Mouse (Mus musculus) neural tube, embryonic 14.5 days (tissue): ENCODE data around the gene Znrf1. TPM values are rescaled to one million over a fixed set of nuclear protein-coding genes. Genes with fewer than 3 reads are reported as not detected.

Source experiments
- ATAC-seq: fragments of 200-750 bp; cut with Nextera tagmentation; 2 replicates; pipeline ENCODE4 v1.8.0; 2017; ENCODE audit warnings: low read depth, mild to moderate bottlenecking, moderate TSS enrichment, moderate library complexity
- H3K27ac ChIP-seq: fragments of 300-500 bp; sonication (generic); 2 replicates; pipeline ENCODE4 v1.5.1; 2014; ENCODE audit warnings: low read depth, mild to moderate bottlenecking, control low read depth, low read length, moderate library complexity, mixed read lengths
- H3K27me3 ChIP-seq: fragments of 300-500 bp; sonication (generic); 2 replicates; pipeline ENCODE4 v1.6.1; 2014; ENCODE audit warnings: low read length; ENCODE audit not compliant: control insufficient read depth, insufficient read depth
- H3K36me3 ChIP-seq: fragments of 300-500 bp; sonication (generic); 2 replicates; pipeline ENCODE4 v1.6.1; 2014; ENCODE audit warnings: low read length, mixed read lengths; ENCODE audit not compliant: control insufficient read depth, insufficient read depth
- H3K4me1 ChIP-seq: fragments of 300-500 bp; sonication (generic); 2 replicates; pipeline ENCODE4 v1.6.1; 2014; ENCODE audit warnings: low read length; ENCODE audit not compliant: control insufficient read depth, insufficient read depth
- H3K4me2 ChIP-seq: fragments of 300-500 bp; sonication (generic); 2 replicates; pipeline ENCODE4 v1.6.1; 2014; ENCODE audit warnings: mild to moderate bottlenecking, low read depth, low read length, control low read depth
- H3K4me3 ChIP-seq: fragments of 300-500 bp; sonication (generic); 2 replicates; pipeline ENCODE4 v1.5.1; 2014; ENCODE audit warnings: low read depth, low read length, control low read depth, mixed read lengths
- H3K9ac ChIP-seq: fragments of 300-500 bp; sonication (generic); replicated peaks from 2 replicates; pipeline ENCODE4 v1.6.1; 2014; ENCODE audit warnings: low read depth, mild to moderate bottlenecking, control low read depth, low read length, mixed read lengths
- H3K9me3 ChIP-seq: fragments of 300-500 bp; sonication (generic); 2 replicates; pipeline ENCODE4 v1.6.1; 2016; ENCODE audit warnings: low read length; ENCODE audit not compliant: control insufficient read depth
- WGBS: fragments of 180-500 bp; shearing (Covaris S2); extraction: QIAGEN DNeasy Blood & Tissue Kit; methylation state at CpG from one replicate; pipeline ENCODE4 v1.1.7; 2014; 5-methylcytosine and 5-hydroxymethylcytosine counted together
- polyA plus RNA-seq: library from polyadenylated mRNA; unstranded; fragments of >200 nt; fragmentation: Nextera tagmentation; extraction: Ambion mirVana; gene quantifications from 2 replicates; pipeline ENCODE4 v1.2.1, GENCODE M21; 2014

Znrf1 gene
- polyA plus RNA-seq, 1 experiment from 2014 or later, result 96.5 TPM

- ATAC-seq, result no peak
- no peaks in the 10 kb centered on the region for H3K9me3 ChIP-seq
- no peaks in the 10 kb centered on the region for H3K36me3 ChIP-seq
- H3K9ac ChIP-seq, result no peak overlapping the region
- 33% methylated on average over 2 of the region's 2 CpGs for WGBS
- no peak overlapping the region for H3K4me3 ChIP-seq
- no peaks in the 10 kb centered on the region for H3K4me1 ChIP-seq
- H3K4me2 ChIP-seq, result no peak overlapping the region
- no peak overlapping the region for H3K27ac ChIP-seq
- H3K27me3 ChIP-seq, result no peaks in the 10 kb centered on the region
Measured at GRCm38 (mm10) chr8:111508566-111508965, 27.3 kb upstream of the Znrf1 start.

GRCm38 (mm10) chr8:111509278-111509677 lies 26.6 kb upstream of the Znrf1 start:
- Histone ChIP-seq H3K27ac (no peak overlapping the region), H3K9ac (no peak overlapping the region), H3K4me2 (no peak overlapping the region), H3K4me1 (no peaks in the 10 kb centered on the region), H3K36me3 (no peaks in the 10 kb centered on the region), H3K27me3 (no peaks in the 10 kb centered on the region), H3K4me3 (no peak overlapping the region), H3K9me3 (no peaks in the 10 kb centered on the region)
- 87% methylated on average over 11 of the region's 11 CpGs for WGBS
- ATAC-seq, result no peak

- 71% methylated on average over 4 of the region's 4 CpGs for WGBS
- no peak overlapping the region for H3K27ac ChIP-seq
Measured at GRCm38 (mm10) chr8:111510401-111510800, 25.5 kb upstream of the Znrf1 start.

GRCm38 (mm10) chr8:111512941-111513340 lies 23.0 kb upstream of the Znrf1 start:
- no peaks in the 10 kb centered on the region for H3K27me3 ChIP-seq
- 86% methylated on average over 7 of the region's 7 CpGs for WGBS
- H3K9ac ChIP-seq, result no peak overlapping the region
- no peaks in the 10 kb centered on the region for H3K4me1 ChIP-seq
- no peak overlapping the region for H3K4me3 ChIP-seq
- no peak overlapping the region for H3K27ac ChIP-seq
- H3K9me3 ChIP-seq, result no peaks in the 10 kb centered on the region
- no peaks in the 10 kb centered on the region for H3K36me3 ChIP-seq
- H3K4me2 ChIP-seq, result no peak overlapping the region
- no peak for ATAC-seq

More at GRCm38 (mm10) chr8:111510401-111510800, 25.5 kb upstream of the Znrf1 start:
- H3K4me3 ChIP-seq, result no peak overlapping the region
- H3K27me3 ChIP-seq, result no peaks in the 10 kb centered on the region
- no peaks in the 10 kb centered on the region for H3K36me3 ChIP-seq
- no peak overlapping the region for H3K4me2 ChIP-seq
- no peaks in the 10 kb centered on the region for H3K4me1 ChIP-seq
- no peak overlapping the region for H3K9ac ChIP-seq
- no peaks in the 10 kb centered on the region for H3K9me3 ChIP-seq
- no peak for ATAC-seq

- H3K27me3 ChIP-seq, result no peaks in the 10 kb centered on the region
- H3K36me3 ChIP-seq, result no peaks in the 10 kb centered on the region
- H3K27ac ChIP-seq, result no peak overlapping the region
- no peaks in the 10 kb centered on the region for H3K4me1 ChIP-seq
- no peak overlapping the region for H3K4me2 ChIP-seq
- no peak overlapping the region for H3K9ac ChIP-seq
- no peak for ATAC-seq
- 78% methylated on average over 8 of the region's 8 CpGs for WGBS
- H3K9me3 ChIP-seq, result no peaks in the 10 kb centered on the region
- H3K4me3 ChIP-seq, result no peak overlapping the region
Measured at GRCm38 (mm10) chr8:111513446-111513845, 22.5 kb upstream of the Znrf1 start.

GRCm38 (mm10) chr8:111516451-111517035 lies 19.4 kb upstream of the Znrf1 start:
- H3K4me1 ChIP-seq, result 0 out of 2 replicates have a peak, but pooled peaks cover 6% of the 10 kb centered on the region
- no peaks in the 10 kb centered on the region for H3K36me3 ChIP-seq
- H3K4me2 ChIP-seq, result no peak overlapping the region
- H3K27me3 ChIP-seq, result no peaks in the 10 kb centered on the region
- no peak overlapping the region for H3K9ac ChIP-seq
- no peaks in the 10 kb centered on the region for H3K9me3 ChIP-seq
- H3K27ac ChIP-seq, result no peak overlapping the region
- no peak overlapping the region for H3K4me3 ChIP-seq
- 80% methylated on average over 7 of the region's 7 CpGs for WGBS
- ATAC-seq, result no peak

GRCm38 (mm10) chr8:111517466-111517865 lies 18.4 kb upstream of the Znrf1 start:
- H3K4me3 ChIP-seq, result no peak overlapping the region
- no peaks in the 10 kb centered on the region for H3K36me3 ChIP-seq
- no peaks in the 10 kb centered on the region for H3K27me3 ChIP-seq
- 0 out of 2 replicates have a peak, but pooled peaks cover 6% of the 10 kb centered on the region for H3K4me1 ChIP-seq
- 98% methylated on average over 2 of the region's 2 CpGs for WGBS
- H3K27ac ChIP-seq, result no peak overlapping the region
- H3K9me3 ChIP-seq, result no peaks in the 10 kb centered on the region
- no peak overlapping the region for H3K9ac ChIP-seq
- no peak overlapping the region for H3K4me2 ChIP-seq
- no peak for ATAC-seq

GRCm38 (mm10) chr8:111521713-111522429 lies 14.0 kb upstream of the Znrf1 start, which contains the start of gene Wdr59:
Gene Wdr59 (minus strand): TSS chr8:111522092.
- H3K4me1 ChIP-seq, result 0 out of 2 replicates have a peak, but pooled peaks cover 6% of the 10 kb centered on the region
- peak; percentile 98 for ATAC-seq
- H3K9ac ChIP-seq, result peak within 1 kb of the TSS; percentile 57; the same call in 1 of the 2 replicates
- H3K4me2 ChIP-seq, result peak within 1 kb of the TSS; percentile 64
- H3K9me3 ChIP-seq, result no peaks in the 10 kb centered on the region
- H3K36me3 ChIP-seq, result no peaks in the 10 kb centered on the region
- H3K27ac ChIP-seq, result no peak within 1 kb of the TSS
- 1% methylated on average over 34 of the region's 34 CpGs for WGBS
- peak within 1 kb of the TSS; percentile 58 for H3K4me3 ChIP-seq
- H3K27me3 ChIP-seq, result no peaks in the 10 kb centered on the region

GRCm38 (mm10) chr8:111526403-111527024 lies 9.4 kb upstream of the Znrf1 start:
- Histone ChIP-seq H3K27ac (no peak overlapping the region), H3K4me1 (no peaks in the 10 kb centered on the region), H3K36me3 (no peaks in the 10 kb centered on the region), H3K9me3 (no peaks in the 10 kb centered on the region), H3K9ac (no peak overlapping the region), H3K4me3 (no peak overlapping the region), H3K27me3 (no peaks in the 10 kb centered on the region), H3K4me2 (no peak overlapping the region)
- no peak for ATAC-seq
- 79% methylated on average over 6 of the region's 6 CpGs for WGBS
